Mouse (Mus musculus): ENCODE data around the gene Hmgcs1. TPM values are rescaled to one million over a fixed set of nuclear protein-coding genes. Genes with fewer than 3 reads are reported as not detected.
"Not testable (repeated sequence)": the region's sequence is repeated elsewhere in the genome, so short reads cannot be mapped to it uniquely, and the experiment has no call there.

The Hmgcs1 gene
- total RNA-seq (2015) (27.6 and 29.7 TPM in 2 replicates), total RNA-seq (2017) (36.9 and 40.8 TPM in 2 replicates)

GRCm38 (mm10) chr13:119690039-119690728 lies at the start of gene Hmgcs1:
Gene Hmgcs1, plus strand, starts transcription at chr13:119690379.
- ATAC-seq (ENCODE audit: poor library complexity, severe bottlenecking): peak; percentile 96

GRCm38 (mm10) chr13:119640504-119640903 lies 49.7 kb upstream of the Hmgcs1 start:
- peak; percentile 86 for ATAC-seq (ENCODE audit: poor library complexity, severe bottlenecking)

- no peak for ATAC-seq (ENCODE audit: poor library complexity, severe bottlenecking)
Observed at GRCm38 (mm10) chr13:119641145-119641544, 49.0 kb upstream of the Hmgcs1 start.

- ATAC-seq (ENCODE audit: poor library complexity, severe bottlenecking): no peak
Observed at GRCm38 (mm10) chr13:119644769-119645168, 45.4 kb upstream of the Hmgcs1 start.

GRCm38 (mm10) chr13:119646511-119646910 lies 43.7 kb upstream of the Hmgcs1 start:
- ATAC-seq (ENCODE audit: poor library complexity, severe bottlenecking): no peak

GRCm38 (mm10) chr13:119648891-119649698 lies 41.1 kb upstream of the Hmgcs1 start:
- ATAC-seq (ENCODE audit: poor library complexity, severe bottlenecking): no peak

- ATAC-seq (ENCODE audit: poor library complexity, severe bottlenecking): no peak
Observed at GRCm38 (mm10) chr13:119649699-119650046, 40.5 kb upstream of the Hmgcs1 start.

- ATAC-seq (ENCODE audit: poor library complexity, severe bottlenecking): no peak
Observed at GRCm38 (mm10) chr13:119654734-119655133, 35.4 kb upstream of the Hmgcs1 start.

- no peak for ATAC-seq (ENCODE audit: poor library complexity, severe bottlenecking)
Observed at GRCm38 (mm10) chr13:119656246-119656645, 33.9 kb upstream of the Hmgcs1 start.

- ATAC-seq (ENCODE audit: poor library complexity, severe bottlenecking): no peak
Observed at GRCm38 (mm10) chr13:119656846-119657416, 33.2 kb upstream of the Hmgcs1 start.

GRCm38 (mm10) chr13:119661420-119661819 lies 28.8 kb upstream of the Hmgcs1 start:
- ATAC-seq (ENCODE audit: poor library complexity, severe bottlenecking): not testable (repeated sequence)

- ATAC-seq (ENCODE audit: poor library complexity, severe bottlenecking): no peak
Observed at GRCm38 (mm10) chr13:119678794-119679193, 11.4 kb upstream of the Hmgcs1 start.

GRCm38 (mm10) chr13:119679721-119680120 lies 10.5 kb upstream of the Hmgcs1 start:
- ATAC-seq (ENCODE audit: poor library complexity, severe bottlenecking): no peak

GRCm38 (mm10) chr13:119681161-119681560 lies 9.0 kb upstream of the Hmgcs1 start:
- ATAC-seq (ENCODE audit: poor library complexity, severe bottlenecking): no peak

GRCm38 (mm10) chr13:119684416-119685177 lies 5.6 kb upstream of the Hmgcs1 start:
- no peak for ATAC-seq (ENCODE audit: poor library complexity, severe bottlenecking)

GRCm38 (mm10) chr13:119689709-119690038 lies 505 bp upstream of the Hmgcs1 start:
- no peak for ATAC-seq (ENCODE audit: poor library complexity, severe bottlenecking)

- peak; percentile 8; the same call in 1 of the 2 replicates for ATAC-seq (ENCODE audit: poor library complexity, severe bottlenecking)
Observed at GRCm38 (mm10) chr13:119690876-119691620, 869 bp downstream of the Hmgcs1 start.

GRCm38 (mm10) chr13:119691958-119692357 lies 1.8 kb downstream of the Hmgcs1 start:
- not testable (repeated sequence) for ATAC-seq (ENCODE audit: poor library complexity, severe bottlenecking)

GRCm38 (mm10) chr13:119695676-119696075 lies 5.5 kb downstream of the Hmgcs1 start:
- ATAC-seq (ENCODE audit: poor library complexity, severe bottlenecking): no peak

- ATAC-seq (ENCODE audit: poor library complexity, severe bottlenecking): no peak
Observed at GRCm38 (mm10) chr13:119696496-119696895, 6.3 kb downstream of the Hmgcs1 start.
